Mouse (Mus musculus) bone marrow, adult 2 months (tissue): ENCODE results near the gene Ppp2r2d.

ENCODE experiments used
- CTCF ChIP-seq: fragments of 200-500 bp; IDR thresholded peaks from 2 replicates; pipeline ENCODE4 v1.5.1; 2011; ENCODE audit warnings: low read length, control low read depth; ENCODE audit not compliant: control insufficient read depth, insufficient read depth
- POLR2A ChIP-seq: fragments of 200-500 bp; IDR thresholded peaks from 2 replicates; pipeline ENCODE4 v1.6.1; 2011; ENCODE audit warnings: low read depth, mild to moderate bottlenecking, control low read depth, low read length, borderline replicate concordance; ENCODE audit not compliant: control insufficient read depth

- no peak for TF ChIP-seq CTCF
- TF ChIP-seq POLR2A: no peak
These were observed 58.1 kb downstream of the Ppp2r2d start for GRCm38 (mm10) chr7:138903886-138904435.
